Mouse (Mus musculus): ENCODE measurements around the gene Stk11ip. TPM values are rescaled to one million over a fixed set of nuclear protein-coding genes. Genes with fewer than 3 reads are reported as not detected.

Gene Stk11ip
- total RNA-seq (2017), result 17.9 and 21.6 TPM in 2 replicates

- ATAC-seq (replicated peaks in 1 of 2; ENCODE audit: insufficient read depth in 1 of 2, low FRiP score in 2 of 2, low TSS enrichment in 1 of 2, low read depth in 1 of 2, poor library complexity in 2 of 2, severe bottlenecking in 2 of 2), result peak; percentile 98 to 99
Measured at GRCm38 (mm10) chr1:75521321-75522031, at the start of gene Stk11ip. Stk11ip (plus strand) TSS chr1:75521529.

DNA sequence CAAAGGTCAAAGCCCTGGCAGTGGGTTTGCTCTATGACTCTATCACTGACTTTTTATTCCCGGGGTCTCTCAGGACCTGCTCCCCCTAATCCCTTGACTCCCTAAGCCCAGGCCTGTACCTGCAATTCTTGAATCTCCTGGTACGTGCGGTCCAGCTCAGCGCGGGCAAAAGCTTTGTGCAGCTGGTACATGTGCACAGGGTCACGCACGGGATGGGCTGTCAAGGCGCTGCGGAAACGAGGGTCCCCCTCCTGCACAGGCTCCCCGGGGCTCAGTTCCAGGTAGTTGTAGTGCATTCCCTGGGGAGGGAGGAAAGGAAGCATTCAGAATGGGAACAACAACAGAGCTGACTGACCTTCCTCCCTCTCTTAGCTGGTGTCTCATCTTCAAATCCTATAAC, 44.9 kb upstream of the Stk11ip start:
- no peak for ATAC-seq (replicated peaks in 1 of 2; ENCODE audit: insufficient read depth in 1 of 2, low FRiP score in 2 of 2, low TSS enrichment in 1 of 2, low read depth in 1 of 2, poor library complexity in 2 of 2, severe bottlenecking in 2 of 2)

DNA sequence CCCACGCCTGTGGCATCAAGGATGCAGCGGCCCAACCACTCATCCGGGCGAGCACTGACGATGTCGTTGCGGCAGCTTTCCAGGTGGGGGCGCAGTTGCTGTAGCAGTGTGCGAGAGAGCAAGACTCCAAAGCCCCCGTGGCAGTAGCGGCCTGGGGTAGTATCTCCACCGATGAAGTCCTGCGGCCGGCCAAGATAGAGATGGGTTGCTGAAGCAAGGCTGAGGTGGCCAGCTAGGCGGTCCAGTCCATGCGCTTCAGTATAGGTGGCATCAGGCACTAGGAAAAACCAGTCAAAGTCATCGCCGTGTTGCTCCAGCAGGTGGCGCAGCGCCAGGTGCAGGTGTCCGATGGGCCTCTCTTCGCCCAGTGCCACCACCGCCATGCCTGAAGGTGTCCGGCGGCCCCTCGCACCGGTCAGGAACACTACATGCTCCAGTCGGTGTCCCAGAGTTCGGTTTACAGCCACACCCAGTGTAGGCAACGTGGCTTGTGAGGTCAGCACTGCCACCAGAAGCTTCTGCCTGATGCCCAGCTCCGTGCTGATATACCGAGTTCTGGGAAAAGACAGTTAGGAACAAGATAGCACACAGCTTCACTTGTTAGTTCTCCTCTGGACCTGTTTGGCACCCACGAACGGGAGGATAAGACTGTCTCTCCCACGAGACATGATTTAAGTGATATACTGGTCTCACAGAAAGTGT, 43.9 kb upstream of the Stk11ip start:
- ATAC-seq (replicated peaks in 1 of 2; ENCODE audit: insufficient read depth in 1 of 2, low FRiP score in 2 of 2, low TSS enrichment in 1 of 2, low read depth in 1 of 2, poor library complexity in 2 of 2, severe bottlenecking in 2 of 2), result peak; percentile 50 to 54; a peak in 3 of 4 replicates

DNA sequence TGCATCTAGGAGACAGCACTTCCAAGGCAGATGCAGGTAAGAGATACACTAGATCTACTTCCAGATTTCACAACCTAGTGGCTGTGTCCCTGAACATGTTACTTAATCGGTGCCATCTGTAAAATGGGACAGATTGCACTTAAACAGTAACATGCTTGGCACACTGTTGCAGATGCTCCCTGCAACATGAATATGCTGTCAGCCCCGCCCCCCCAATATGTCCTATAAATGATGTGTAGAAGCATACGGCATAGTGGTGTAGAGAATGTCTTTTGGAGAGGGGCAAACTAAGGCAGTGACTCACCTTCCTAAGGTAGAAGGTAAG, 43.4 kb upstream of the Stk11ip start:
- no peak for ATAC-seq (replicated peaks in 1 of 2; ENCODE audit: insufficient read depth in 1 of 2, low FRiP score in 2 of 2, low TSS enrichment in 1 of 2, low read depth in 1 of 2, poor library complexity in 2 of 2, severe bottlenecking in 2 of 2)

DNA sequence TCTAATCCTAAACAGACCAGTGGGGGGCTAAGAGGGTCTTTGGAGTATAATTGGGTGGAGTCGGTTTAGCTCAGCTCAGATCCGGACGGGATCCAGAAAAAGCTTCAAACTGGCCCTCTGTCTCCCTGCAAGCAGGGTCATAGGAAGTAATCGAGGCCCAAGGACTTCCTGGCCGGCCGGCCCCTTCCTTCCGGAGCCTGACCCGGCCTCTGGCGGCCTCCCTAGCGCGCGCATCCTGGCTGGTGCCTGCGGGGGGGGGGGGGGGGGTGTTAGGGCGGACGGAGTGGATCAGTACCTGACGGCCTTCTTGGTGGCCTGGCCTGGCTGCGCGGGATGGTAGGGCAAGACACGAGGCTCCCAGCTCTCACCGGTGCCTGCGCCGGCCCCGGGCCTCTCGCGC, 42.8 kb upstream of the Stk11ip start:
- no peak for ATAC-seq (replicated peaks in 1 of 2; ENCODE audit: insufficient read depth in 1 of 2, low FRiP score in 2 of 2, low TSS enrichment in 1 of 2, low read depth in 1 of 2, poor library complexity in 2 of 2, severe bottlenecking in 2 of 2)

DNA sequence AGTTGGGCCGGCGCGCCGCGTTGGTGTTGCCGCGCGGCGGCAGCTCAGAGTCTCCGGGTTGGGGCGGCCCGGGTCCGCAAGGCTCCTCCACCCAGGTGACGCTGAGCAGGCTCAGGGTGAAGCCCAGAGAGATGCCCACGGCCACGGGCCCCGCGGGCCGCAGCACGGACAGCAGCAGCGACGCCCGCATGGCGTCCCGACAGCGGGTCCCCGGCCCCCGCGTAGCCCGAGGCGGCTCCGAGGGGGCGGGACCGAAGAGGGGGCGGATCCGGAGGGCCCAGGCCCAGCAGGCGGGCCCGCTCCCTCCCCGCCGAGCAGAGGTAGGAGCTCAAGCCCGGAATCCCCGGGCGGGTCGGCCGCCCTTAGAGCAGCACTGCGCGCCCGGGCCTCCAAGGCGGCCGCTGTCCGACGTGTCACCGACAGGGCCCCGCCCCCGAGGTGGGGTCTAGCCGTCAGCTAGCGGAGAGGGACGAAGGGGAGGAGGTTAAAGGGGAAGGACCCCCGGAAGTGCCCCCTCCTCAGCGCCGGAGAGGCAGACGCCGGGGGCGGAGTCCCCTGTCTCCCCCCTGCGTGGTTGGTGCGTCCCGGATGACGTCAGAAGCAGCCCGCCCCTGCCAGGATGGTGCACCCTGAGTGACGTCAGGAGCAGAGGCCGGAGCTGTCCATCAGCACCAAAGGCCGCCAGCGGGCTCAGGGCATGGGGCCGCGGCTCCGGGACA, 42.3 kb upstream of the Stk11ip start, which contains the start of the genes Chpf and Tmem198:
Gene Chpf, minus strand, starts transcription at position 392 of the 719 bp plus-strand sequence.
Gene Tmem198, plus strand, starts transcription at position 617 of the 719 bp plus-strand sequence.
- ATAC-seq (replicated peaks in 1 of 2; ENCODE audit: insufficient read depth in 1 of 2, low FRiP score in 2 of 2, low TSS enrichment in 1 of 2, low read depth in 1 of 2, poor library complexity in 2 of 2, severe bottlenecking in 2 of 2), result peak; percentile 68 to 79

DNA sequence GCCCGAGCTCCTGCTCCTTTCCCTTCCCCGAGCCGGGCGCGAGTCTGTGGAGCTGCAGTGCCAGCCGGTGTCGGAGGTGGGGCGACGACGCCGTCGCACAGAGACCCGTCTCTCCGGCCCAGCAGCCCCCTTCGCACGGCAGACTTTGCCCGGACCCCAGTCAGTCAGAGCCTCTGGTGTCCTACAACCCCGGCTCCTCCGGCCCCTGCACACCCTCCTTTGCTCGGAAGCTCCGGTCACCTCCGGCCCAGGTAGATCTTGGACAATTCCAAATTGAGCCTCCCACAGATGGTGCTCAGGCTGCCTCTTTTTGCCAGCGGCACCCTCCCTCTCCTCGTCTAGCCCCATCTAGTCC, 41.7 kb upstream of the Stk11ip start:
- no peak for ATAC-seq (replicated peaks in 1 of 2; ENCODE audit: insufficient read depth in 1 of 2, low FRiP score in 2 of 2, low TSS enrichment in 1 of 2, low read depth in 1 of 2, poor library complexity in 2 of 2, severe bottlenecking in 2 of 2)

- no peak for ATAC-seq (replicated peaks in 1 of 2; ENCODE audit: insufficient read depth in 1 of 2, low FRiP score in 2 of 2, low TSS enrichment in 1 of 2, low read depth in 1 of 2, poor library complexity in 2 of 2, severe bottlenecking in 2 of 2)
Measured at GRCm38 (mm10) chr1:75480036-75480435, 41.3 kb upstream of the Stk11ip start.

GRCm38 (mm10) chr1:75480735-75481134, 40.6 kb upstream of the Stk11ip start:
- ATAC-seq (replicated peaks in 1 of 2; ENCODE audit: insufficient read depth in 1 of 2, low FRiP score in 2 of 2, low TSS enrichment in 1 of 2, low read depth in 1 of 2, poor library complexity in 2 of 2, severe bottlenecking in 2 of 2), result no peak

GRCm38 (mm10) chr1:75486561-75486960, 34.8 kb upstream of the Stk11ip start:
- ATAC-seq (replicated peaks in 1 of 2; ENCODE audit: insufficient read depth in 1 of 2, low FRiP score in 2 of 2, low TSS enrichment in 1 of 2, low read depth in 1 of 2, poor library complexity in 2 of 2, severe bottlenecking in 2 of 2), result peak in 1 of 2 experiments; percentile 22; a peak in 1 of 4 replicates

DNA sequence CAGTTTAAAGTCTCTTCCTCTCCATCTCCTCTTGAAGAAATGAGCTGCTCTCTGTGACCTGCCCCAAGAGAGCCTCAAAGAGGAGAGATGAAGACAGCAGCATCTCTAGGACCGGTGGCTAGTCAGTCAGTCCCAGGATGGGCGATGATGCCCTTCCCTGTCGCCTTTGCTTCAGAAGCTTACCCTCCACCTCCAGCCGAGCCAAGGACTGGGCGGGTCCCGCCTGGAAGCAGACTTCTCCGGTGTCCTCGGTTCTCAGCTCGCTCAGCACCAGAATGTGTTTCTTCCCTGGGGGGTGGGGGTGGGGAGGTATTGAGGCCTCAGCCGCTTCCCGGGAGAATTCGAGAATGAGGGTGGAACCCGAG, 34.3 kb upstream of the Stk11ip start:
- ATAC-seq (replicated peaks in 1 of 2; ENCODE audit: insufficient read depth in 1 of 2, low FRiP score in 2 of 2, low TSS enrichment in 1 of 2, low read depth in 1 of 2, poor library complexity in 2 of 2, severe bottlenecking in 2 of 2), result no peak

DNA sequence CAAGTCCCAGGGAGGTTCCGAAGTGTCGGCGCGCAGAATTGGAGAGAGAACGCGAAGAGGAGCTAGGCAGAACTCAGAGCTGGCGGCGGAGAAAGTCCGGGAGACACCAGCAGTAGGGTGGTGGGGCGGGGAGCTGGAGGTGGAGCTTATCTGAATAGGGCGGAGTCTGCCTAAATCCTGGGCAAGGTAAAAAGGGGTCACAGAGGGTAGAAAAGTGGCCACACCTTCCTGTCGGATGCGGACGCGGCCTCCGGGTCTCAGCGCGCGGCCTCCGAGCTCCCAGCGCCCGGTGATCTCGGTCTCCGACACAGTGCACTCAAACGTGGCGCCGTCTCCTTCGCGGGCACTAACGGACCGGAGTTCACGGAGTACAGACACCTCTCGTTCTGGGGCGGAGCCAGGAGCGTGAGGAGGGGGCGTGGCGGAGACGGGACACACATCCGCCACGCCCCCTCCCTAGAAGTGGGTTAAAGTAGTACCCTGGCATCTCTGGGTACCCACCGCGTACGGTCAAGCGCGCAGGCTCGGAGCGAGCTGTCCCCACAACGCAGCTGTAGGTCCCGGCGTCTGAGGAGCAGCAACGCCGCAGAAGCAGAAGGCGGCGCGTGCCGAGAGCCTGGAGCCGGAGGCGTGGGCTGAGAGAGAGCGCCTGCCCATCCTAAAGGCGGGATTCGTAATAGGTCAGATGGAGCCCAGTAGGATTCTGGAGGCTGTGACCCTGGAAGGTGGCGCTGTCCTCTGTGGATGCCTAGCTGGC, 33.7 kb upstream of the Stk11ip start:
- ATAC-seq (replicated peaks in 1 of 2; ENCODE audit: insufficient read depth in 1 of 2, low FRiP score in 2 of 2, low TSS enrichment in 1 of 2, low read depth in 1 of 2, poor library complexity in 2 of 2, severe bottlenecking in 2 of 2), result peak; percentile 44

- no peak for ATAC-seq (replicated peaks in 1 of 2; ENCODE audit: insufficient read depth in 1 of 2, low FRiP score in 2 of 2, low TSS enrichment in 1 of 2, low read depth in 1 of 2, poor library complexity in 2 of 2, severe bottlenecking in 2 of 2)
Measured at GRCm38 (mm10) chr1:75490785-75491551, 30.4 kb upstream of the Stk11ip start.

DNA sequence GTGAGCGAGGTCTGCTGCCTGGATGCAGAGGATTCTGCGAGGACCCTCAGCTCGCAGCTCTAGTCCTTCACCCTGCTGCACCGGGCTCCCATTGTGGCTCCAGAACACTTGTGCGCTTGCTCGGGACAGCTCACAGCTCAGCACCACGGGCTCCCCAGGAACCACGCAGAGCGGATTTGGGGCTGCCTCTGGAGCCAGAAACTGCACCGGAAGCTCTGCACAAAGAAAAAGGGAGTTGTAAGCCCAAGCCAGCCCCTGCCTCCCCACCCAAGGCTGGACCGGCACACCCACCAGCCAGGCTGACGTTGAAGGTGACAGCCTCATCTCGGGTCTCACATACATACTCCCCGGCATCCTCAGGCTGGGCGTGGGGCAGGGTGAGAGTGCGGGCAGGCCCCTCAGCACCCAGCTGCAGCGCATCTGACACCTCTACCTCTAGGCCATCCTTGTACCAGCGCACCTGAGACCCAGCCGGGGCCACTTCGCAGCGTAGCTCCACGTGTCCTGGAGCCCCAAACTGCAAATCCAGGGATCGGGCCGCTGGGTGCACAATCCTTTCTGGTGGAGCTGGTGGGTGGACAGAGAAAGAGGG, 28.7 kb upstream of the Stk11ip start:
- ATAC-seq (replicated peaks in 1 of 2; ENCODE audit: insufficient read depth in 1 of 2, low FRiP score in 2 of 2, low TSS enrichment in 1 of 2, low read depth in 1 of 2, poor library complexity in 2 of 2, severe bottlenecking in 2 of 2), result no peak

- ATAC-seq (replicated peaks in 1 of 2; ENCODE audit: insufficient read depth in 1 of 2, low FRiP score in 2 of 2, low TSS enrichment in 1 of 2, low read depth in 1 of 2, poor library complexity in 2 of 2, severe bottlenecking in 2 of 2), result peak; percentile 44 to 53; a peak in 1 of 4 replicates
Measured at GRCm38 (mm10) chr1:75494878-75495548, 26.3 kb upstream of the Stk11ip start.

- no peak for ATAC-seq (replicated peaks in 1 of 2; ENCODE audit: insufficient read depth in 1 of 2, low FRiP score in 2 of 2, low TSS enrichment in 1 of 2, low read depth in 1 of 2, poor library complexity in 2 of 2, severe bottlenecking in 2 of 2)
Measured at GRCm38 (mm10) chr1:75498897-75499296, 22.4 kb upstream of the Stk11ip start.

All from hematopoietic stem cell, adult 5-6 weeks (primary cell).